ENCODE assay signal across 14 mouse cellular contexts in the genomic region with DNA sequence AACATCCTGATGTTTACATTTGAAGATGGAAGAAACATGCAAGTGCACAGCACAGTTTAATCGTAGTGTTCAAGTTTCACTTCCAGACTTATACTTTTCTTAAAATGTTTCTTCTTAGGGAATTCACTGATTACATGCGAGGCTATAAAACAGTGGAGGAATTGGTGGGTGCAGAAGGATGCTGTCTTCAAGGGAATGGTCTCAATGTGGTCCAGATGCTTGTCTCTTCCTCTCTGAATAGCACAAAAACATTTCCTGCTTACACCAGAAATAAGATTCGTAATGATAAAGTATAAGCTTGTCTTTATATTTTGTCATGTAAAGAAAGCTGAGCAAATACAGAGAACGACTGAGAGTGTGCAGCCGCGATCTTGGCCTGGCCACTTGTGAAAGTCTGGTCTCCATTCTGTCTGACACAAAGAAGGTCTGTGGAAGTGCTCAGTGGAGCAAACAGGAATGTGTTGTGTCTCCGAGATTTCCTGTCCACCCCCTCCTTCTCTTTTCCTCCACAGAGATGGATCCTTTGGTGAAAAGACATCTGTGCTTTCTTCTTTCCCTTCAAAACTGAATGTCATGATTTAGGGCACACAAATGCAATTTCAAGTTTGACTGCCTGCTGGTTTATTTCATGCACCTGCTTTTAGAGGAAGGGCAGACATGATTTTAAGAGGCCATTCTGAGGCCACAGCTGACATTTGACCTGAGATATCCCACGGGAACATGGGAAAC.
DNase-seq lines count a peak whose midpoint lies in the region; ATAC-seq and TF ChIP-seq lines count a peak whose summit lies in the region.
"Had no signal": no experiment of that assay in that cellular context is flagged by ENCODE, and none has a peak within 500 bp of the region (broad histone marks: within the 10 kb centered on the region; RNA-seq: fewer than 3 reads in every experiment).

No protein-coding gene starts in this region.

- DNase-seq in forebrain, embryonic 10.5 days (ENCODE audit: extremely low spot score, low spot score), result no peak
- DNase-seq in liver, result peak; percentile 3
- DNase-seq in hindbrain, postnatal 0 days (ENCODE audit: low spot score), result peak; percentile 21
- DNase-seq in retina, embryonic 14.5 days (ENCODE audit: low spot score), result peak; percentile 52
- DNase-seq in frontal cortex, postnatal 14 days (ENCODE audit: low spot score in 2 of 2), result no peak
- DNase-seq: adrenal gland, adult 8-10 months; cerebellum, adult 9-11 months; gastrocnemius, postnatal 10 days; heart, postnatal 36 days; spleen, adult 18-20 months had no signal

- no peak overlapping the region for H3K9ac ChIP-seq in forebrain, embryonic 13.5 days
- H3K9ac ChIP-seq in liver, embryonic 12.5 days, result no peak overlapping the region
- H3K9ac ChIP-seq in hindbrain, postnatal 0 days (replicated peaks; ENCODE audit: low read length), result no peak overlapping the region
- H3K9ac ChIP-seq in heart, embryonic 12.5 days, result no peak overlapping the region

- no peaks in the 10 kb centered on the region for H3K9me3 ChIP-seq in forebrain, embryonic 10.5 days
- no peaks in the 10 kb centered on the region for H3K9me3 ChIP-seq in forebrain, embryonic 13.5 days (replicated peaks)
- no peaks in the 10 kb centered on the region for H3K9me3 ChIP-seq in liver, embryonic 12.5 days (replicated peaks)
- H3K9me3 ChIP-seq in hindbrain, postnatal 0 days (ENCODE audit: low read length), result no peaks in the 10 kb centered on the region
- H3K9me3 ChIP-seq in heart, embryonic 12.5 days (replicated peaks), result no peaks in the 10 kb centered on the region
- H3K9me3 ChIP-seq: G1E had no signal

- WGBS in forebrain, embryonic 10.5 days, result 57% methylated on average over 8 of the region's 8 CpGs
- 42% methylated on average over 8 of the region's 8 CpGs for WGBS in forebrain, embryonic 13.5 days
- 59% methylated on average over 8 of the region's 8 CpGs for WGBS in liver, embryonic 12.5 days (ENCODE audit: insufficient replicate concordance)
- WGBS in hindbrain, postnatal 0 days, result 45% methylated on average over 8 of the region's 8 CpGs
- 56% methylated on average over 8 of the region's 8 CpGs for WGBS in heart, embryonic 12.5 days

- TF ChIP-seq CTCF in hindbrain, postnatal 0 days (IDR thresholded peaks at IDR 0.05; ENCODE audit: low read depth), result no peak

- no peak overlapping the region for H3K4me2 ChIP-seq in forebrain, embryonic 13.5 days
- no peak overlapping the region for H3K4me2 ChIP-seq in liver, embryonic 12.5 days
- H3K4me2 ChIP-seq in hindbrain, postnatal 0 days (ENCODE audit: low read depth, low read length), result no peak overlapping the region
- no peak overlapping the region for H3K4me2 ChIP-seq in heart, embryonic 12.5 days

- no peaks in the 10 kb centered on the region for H3K27me3 ChIP-seq in forebrain, embryonic 10.5 days (ENCODE audit: poor library complexity, severe bottlenecking)
- no peaks in the 10 kb centered on the region for H3K27me3 ChIP-seq in forebrain, embryonic 13.5 days
- H3K27me3 ChIP-seq in liver, embryonic 12.5 days (replicated peaks), result no peaks in the 10 kb centered on the region
- no peaks in the 10 kb centered on the region for H3K27me3 ChIP-seq in hindbrain, postnatal 0 days (ENCODE audit: insufficient read depth, low read length)
- no peaks in the 10 kb centered on the region for H3K27me3 ChIP-seq in heart, embryonic 12.5 days (replicated peaks)

- H3K4me3 ChIP-seq in forebrain, embryonic 10.5 days, result no peak overlapping the region
- H3K4me3 ChIP-seq in forebrain, embryonic 13.5 days, result no peak overlapping the region
- H3K4me3 ChIP-seq in liver, embryonic 12.5 days, result no peak overlapping the region
- H3K4me3 ChIP-seq in hindbrain, postnatal 0 days (ENCODE audit: low read length), result no peak overlapping the region
- H3K4me3 ChIP-seq in heart, embryonic 12.5 days, result no peak overlapping the region

- H3K4me1 ChIP-seq in forebrain, embryonic 10.5 days, result peaks cover 8% of the 10 kb centered on the region
- H3K4me1 ChIP-seq in forebrain, embryonic 13.5 days, result peaks cover 5% of the 10 kb centered on the region; the same call in 1 of the 2 replicates
- H3K4me1 ChIP-seq in liver, embryonic 12.5 days, result no peaks in the 10 kb centered on the region
- H3K4me1 ChIP-seq in hindbrain, postnatal 0 days (ENCODE audit: insufficient read depth, low read length), result no peaks in the 10 kb centered on the region
- H3K4me1 ChIP-seq in heart, embryonic 12.5 days (replicated peaks), result no peaks in the 10 kb centered on the region

- H3K27ac ChIP-seq in forebrain, embryonic 10.5 days, result peak overlapping the region; percentile 42
- no peak overlapping the region for H3K27ac ChIP-seq in forebrain, embryonic 13.5 days
- H3K27ac ChIP-seq in liver, embryonic 12.5 days, result no peak overlapping the region
- no peak overlapping the region for H3K27ac ChIP-seq in hindbrain, postnatal 0 days
- H3K27ac ChIP-seq in heart, embryonic 12.5 days (ENCODE audit: poor library complexity, severe bottlenecking), result no peak overlapping the region

- no peaks in the 10 kb centered on the region for H3K36me3 ChIP-seq in forebrain, embryonic 10.5 days (replicated peaks)
- H3K36me3 ChIP-seq in forebrain, embryonic 13.5 days (ENCODE audit: poor library complexity, severe bottlenecking), result no peaks in the 10 kb centered on the region
- H3K36me3 ChIP-seq in liver, embryonic 12.5 days, result no peaks in the 10 kb centered on the region
- H3K36me3 ChIP-seq in hindbrain, postnatal 0 days (ENCODE audit: insufficient read depth, low read length), result no peaks in the 10 kb centered on the region
- no peaks in the 10 kb centered on the region for H3K36me3 ChIP-seq in heart, embryonic 12.5 days
- H3K36me3 ChIP-seq: G1E had no signal

- ATAC-seq in forebrain, embryonic 13.5 days, result no peak
- no peak for ATAC-seq in liver, embryonic 12.5 days
- ATAC-seq in hindbrain, postnatal 0 days, result no peak
- ATAC-seq in heart, embryonic 12.5 days (ENCODE audit: insufficient number of reproducible peaks, low FRiP score), result no peak

Comparison
In these comparisons a context has a peak if more than half of its experiments do, and no peak if none do; other contexts are left out.
1. DNase-seq: peak in liver (single experiment), hindbrain, postnatal 0 days (single experiment) and retina, embryonic 14.5 days (single experiment); none in forebrain, embryonic 10.5 days (single experiment) and frontal cortex, postnatal 14 days (0 of 2).